Mouse (Mus musculus): Measurements from ENCODE around the gene Efcab14. TPM values are rescaled to one million over a fixed set of nuclear protein-coding genes. Genes with fewer than 3 reads are reported as not detected.

Gene Efcab14
- 37.9 and 42.0 TPM in 2 replicates for polyA plus RNA-seq (2012; rRNA removed)

GRCm38 (mm10) chr4:115737551-115738041, at the start of gene Efcab14:
Gene Efcab14 (plus strand): TSS chr4:115737744.
- Histone ChIP-seq H3K27ac (ENCODE audit: insufficient read depth, low read length) (peak within 1 kb of the TSS; percentile 85), H3K4me1 (ENCODE audit: control insufficient read depth, insufficient read depth, low read length) (peaks cover 4% of the 10 kb centered on the region; the same call in 1 of the 2 replicates), H3K4me3 (ENCODE audit: insufficient read depth, low read length) (peak within 1 kb of the TSS; percentile 88)
- 0 out of 2 replicates have a peak, but pooled peaks have one; percentile 32 for TF ChIP-seq POLR2A (IDR thresholded peaks at IDR 0.05; ENCODE audit: extremely low read depth, insufficient read depth, low read length)
- TF ChIP-seq CTCF (IDR thresholded peaks at IDR 0.05; ENCODE audit: extremely low read depth, insufficient read depth, low read length): 0 out of 2 replicates have a peak, but pooled peaks have one; percentile 1

- no peaks in the 10 kb centered on the region for H3K4me1 ChIP-seq (ENCODE audit: control insufficient read depth, insufficient read depth, low read length)
- no peak overlapping the region for H3K4me3 ChIP-seq (ENCODE audit: insufficient read depth, low read length)
- H3K27ac ChIP-seq (ENCODE audit: insufficient read depth, low read length): no peak overlapping the region
- TF ChIP-seq POLR2A (IDR thresholded peaks at IDR 0.05; ENCODE audit: extremely low read depth, insufficient read depth, low read length): no peak
- TF ChIP-seq CTCF (IDR thresholded peaks at IDR 0.05; ENCODE audit: extremely low read depth, insufficient read depth, low read length): no peak
These were observed 36.1 kb upstream of the Efcab14 start for GRCm38 (mm10) chr4:115701468-115701867.

- no peak overlapping the region for H3K4me3 ChIP-seq (ENCODE audit: insufficient read depth, low read length)
- TF ChIP-seq POLR2A (IDR thresholded peaks at IDR 0.05; ENCODE audit: extremely low read depth, insufficient read depth, low read length) (no peak), CTCF (IDR thresholded peaks at IDR 0.05; ENCODE audit: extremely low read depth, insufficient read depth, low read length) (no peak)
- H3K4me1 ChIP-seq (ENCODE audit: control insufficient read depth, insufficient read depth, low read length): no peaks in the 10 kb centered on the region
- no peak overlapping the region for H3K27ac ChIP-seq (ENCODE audit: insufficient read depth, low read length)
These were observed 33.5 kb upstream of the Efcab14 start for GRCm38 (mm10) chr4:115703927-115704505.

GRCm38 (mm10) chr4:115708974-115709593, 28.5 kb upstream of the Efcab14 start:
- Histone ChIP-seq H3K27ac (ENCODE audit: insufficient read depth, low read length) (no peak overlapping the region), H3K4me3 (ENCODE audit: insufficient read depth, low read length) (no peak overlapping the region), H3K4me1 (ENCODE audit: control insufficient read depth, insufficient read depth, low read length) (no peaks in the 10 kb centered on the region)
- no peak for TF ChIP-seq POLR2A (IDR thresholded peaks at IDR 0.05; ENCODE audit: extremely low read depth, insufficient read depth, low read length)
- no peak for TF ChIP-seq CTCF (IDR thresholded peaks at IDR 0.05; ENCODE audit: extremely low read depth, insufficient read depth, low read length)

- TF ChIP-seq POLR2A (IDR thresholded peaks at IDR 0.05; ENCODE audit: extremely low read depth, insufficient read depth, low read length) (no peak), CTCF (IDR thresholded peaks at IDR 0.05; ENCODE audit: extremely low read depth, insufficient read depth, low read length) (peak; percentile 63)
- H3K4me3 ChIP-seq (ENCODE audit: insufficient read depth, low read length): no peak overlapping the region
- H3K27ac ChIP-seq (ENCODE audit: insufficient read depth, low read length): no peak overlapping the region
- no peaks in the 10 kb centered on the region for H3K4me1 ChIP-seq (ENCODE audit: control insufficient read depth, insufficient read depth, low read length)
These were observed 27.6 kb upstream of the Efcab14 start for GRCm38 (mm10) chr4:115709792-115710418.

GRCm38 (mm10) chr4:115728721-115729120, 8.8 kb upstream of the Efcab14 start:
- no peak overlapping the region for H3K4me3 ChIP-seq (ENCODE audit: insufficient read depth, low read length)
- no peak for TF ChIP-seq CTCF (IDR thresholded peaks at IDR 0.05; ENCODE audit: extremely low read depth, insufficient read depth, low read length)
- TF ChIP-seq POLR2A (IDR thresholded peaks at IDR 0.05; ENCODE audit: extremely low read depth, insufficient read depth, low read length): no peak
- no peaks in the 10 kb centered on the region for H3K4me1 ChIP-seq (ENCODE audit: control insufficient read depth, insufficient read depth, low read length)
- H3K27ac ChIP-seq (ENCODE audit: insufficient read depth, low read length): no peak overlapping the region

- H3K4me1 ChIP-seq (ENCODE audit: control insufficient read depth, insufficient read depth, low read length): no peaks in the 10 kb centered on the region
- H3K27ac ChIP-seq (ENCODE audit: insufficient read depth, low read length): no peak overlapping the region
- TF ChIP-seq CTCF (IDR thresholded peaks at IDR 0.05; ENCODE audit: extremely low read depth, insufficient read depth, low read length) (peak; percentile 85), POLR2A (IDR thresholded peaks at IDR 0.05; ENCODE audit: extremely low read depth, insufficient read depth, low read length) (no peak)
- H3K4me3 ChIP-seq (ENCODE audit: insufficient read depth, low read length): no peak overlapping the region
These were observed 5.8 kb upstream of the Efcab14 start for GRCm38 (mm10) chr4:115731588-115732222.

GRCm38 (mm10) chr4:115732223-115732818, 5.2 kb upstream of the Efcab14 start:
- Histone ChIP-seq H3K27ac (ENCODE audit: insufficient read depth, low read length) (no peak overlapping the region), H3K4me3 (ENCODE audit: insufficient read depth, low read length) (no peak overlapping the region), H3K4me1 (ENCODE audit: control insufficient read depth, insufficient read depth, low read length) (no peaks in the 10 kb centered on the region)
- TF ChIP-seq POLR2A (IDR thresholded peaks at IDR 0.05; ENCODE audit: extremely low read depth, insufficient read depth, low read length): no peak
- TF ChIP-seq CTCF (IDR thresholded peaks at IDR 0.05; ENCODE audit: extremely low read depth, insufficient read depth, low read length): no peak

- Histone ChIP-seq H3K27ac (ENCODE audit: insufficient read depth, low read length) (no peak overlapping the region), H3K4me3 (ENCODE audit: insufficient read depth, low read length) (no peak overlapping the region), H3K4me1 (ENCODE audit: control insufficient read depth, insufficient read depth, low read length) (peaks cover 3% of the 10 kb centered on the region; the same call in 1 of the 2 replicates)
- TF ChIP-seq POLR2A (IDR thresholded peaks at IDR 0.05; ENCODE audit: extremely low read depth, insufficient read depth, low read length): no peak
- TF ChIP-seq CTCF (IDR thresholded peaks at IDR 0.05; ENCODE audit: extremely low read depth, insufficient read depth, low read length): no peak
These were observed 3.8 kb upstream of the Efcab14 start for GRCm38 (mm10) chr4:115733746-115734145.

All from cortical plate, adult 2 months (tissue).